Mouse (Mus musculus): ENCODE data around the gene Trim69. TPM values are rescaled to one million over a fixed set of nuclear protein-coding genes. Genes with fewer than 3 reads are reported as not detected.
"Not testable (repeated sequence)": the region's sequence is repeated elsewhere in the genome, so short reads cannot be mapped to it uniquely, and the experiment has no call there.

Gene Trim69
- total RNA-seq, 2 experiments from 2014 or later: not detected

GRCm38 (mm10) chr2:122217075-122217474, 56.6 kb downstream of the Trim69 start:
- DNase-seq: not testable (repeated sequence)

- DNase-seq: no peak
Observed at GRCm38 (mm10) chr2:122218234-122218633, 57.7 kb downstream of the Trim69 start.

- DNase-seq: no peak
Observed at GRCm38 (mm10) chr2:122221378-122221777, 60.9 kb downstream of the Trim69 start.

- DNase-seq: no peak
Observed at GRCm38 (mm10) chr2:122221798-122222197, 61.3 kb downstream of the Trim69 start.

- DNase-seq: no peak
Observed at GRCm38 (mm10) chr2:122222272-122222671, 61.8 kb downstream of the Trim69 start.

GRCm38 (mm10) chr2:122223654-122224053, 63.2 kb downstream of the Trim69 start:
- no peak for DNase-seq

Other genes with a start within 250 kb of the Trim69 start
- 10 to 100 TPM; 38.9 to 39.4 TPM for gene Ctdspl2, start 204.7 kb upstream of the Trim69 start, total RNA-seq (2021)
- gene Mageb3, start 204.6 kb upstream of the Trim69 start, total RNA-seq (2021): under 1 TPM; 0.22 to 0.30 TPM
- 10 to 100 TPM; 18.4 TPM for gene Eif3j1, start 132.2 kb upstream of the Trim69 start, total RNA-seq (2021)
- gene Spg11, start 42.3 kb upstream of the Trim69 start, total RNA-seq (2021): 10 to 100 TPM; 15.2 to 16.5 TPM
- gene B2m, start 13.0 kb upstream of the Trim69 start, total RNA-seq (2021): 100 to 1,000 TPM in 1 of 2 experiments, 10 to 100 TPM in 1; 99.2 to 107 TPM
- under 1 TPM in 1 of 2 experiments, not detected in 1; 0.12 TPM for gene Patl2, start 25.5 kb downstream of the Trim69 start, total RNA-seq (2021)
- gene Terb2, start 25.6 kb downstream of the Trim69 start, total RNA-seq (2021): not detected
- gene Sord, start 74.0 kb downstream of the Trim69 start, total RNA-seq (2021): 10 to 100 TPM; 15.9 to 18.5 TPM
- under 1 TPM in 1 of 2 experiments, not detected in 1; 0.05 TPM for gene Duox2, start 137.7 kb downstream of the Trim69 start, total RNA-seq (2021)
- not detected for gene Duoxa2, start 138.2 kb downstream of the Trim69 start, total RNA-seq (2021)
- gene Duoxa1, start 153.0 kb downstream of the Trim69 start, total RNA-seq (2021): not detected
- not detected for gene Duox1, start 155.0 kb downstream of the Trim69 start, total RNA-seq (2021)
- gene Shf, start 208.5 kb downstream of the Trim69 start, total RNA-seq (2021): 10 to 100 TPM; 56.6 to 60.0 TPM